Mouse (Mus musculus): ENCODE measurements around the gene Filip1l. TPM values are rescaled to one million over a fixed set of nuclear protein-coding genes. Genes with fewer than 3 reads are reported as not detected.
A peak's percentile ranks its signal among the peaks of the same experiment; 100 is the strongest.

Gene Filip1l
- total RNA-seq, 4 experiments from 2014 or later, result 25.5 to 36.2 (median 31.4) TPM

DNA sequence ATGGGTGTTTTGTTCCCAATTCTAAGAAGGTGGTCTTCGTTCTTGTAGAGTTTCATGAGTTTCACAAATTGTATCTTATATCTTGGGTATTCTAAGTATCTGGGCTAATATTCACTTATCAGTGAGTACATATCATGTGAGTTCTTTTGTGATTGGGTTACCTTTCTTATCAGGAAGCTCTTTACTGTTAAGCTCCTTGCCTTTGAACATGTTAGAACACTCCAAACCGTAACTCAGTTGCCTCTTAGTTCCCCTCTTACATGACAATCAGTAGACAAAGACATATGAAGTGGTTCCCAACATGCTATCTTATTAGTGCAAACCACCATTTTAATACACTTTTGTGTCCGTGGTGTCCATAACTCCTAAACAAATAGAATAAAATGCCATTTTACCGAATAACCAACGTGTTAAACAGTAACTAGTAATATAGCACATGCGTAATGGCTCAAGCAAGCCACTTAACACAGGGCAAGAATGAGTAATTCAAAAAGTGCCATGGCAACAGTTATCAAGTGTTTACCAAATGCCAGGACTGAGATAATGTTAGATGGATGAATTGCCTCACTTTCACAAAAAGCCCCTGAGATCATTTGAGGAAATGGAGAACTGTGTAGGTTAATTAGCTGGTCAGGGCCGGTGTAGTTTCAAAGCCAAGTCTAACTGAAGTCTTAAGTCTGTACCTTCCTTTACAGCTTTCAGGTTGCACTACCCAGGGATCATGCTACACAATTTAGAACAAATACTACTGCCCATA, 215.9 kb downstream of the Filip1l start:
- DNase-seq (ENCODE audit: low spot score), result no peak

DNA sequence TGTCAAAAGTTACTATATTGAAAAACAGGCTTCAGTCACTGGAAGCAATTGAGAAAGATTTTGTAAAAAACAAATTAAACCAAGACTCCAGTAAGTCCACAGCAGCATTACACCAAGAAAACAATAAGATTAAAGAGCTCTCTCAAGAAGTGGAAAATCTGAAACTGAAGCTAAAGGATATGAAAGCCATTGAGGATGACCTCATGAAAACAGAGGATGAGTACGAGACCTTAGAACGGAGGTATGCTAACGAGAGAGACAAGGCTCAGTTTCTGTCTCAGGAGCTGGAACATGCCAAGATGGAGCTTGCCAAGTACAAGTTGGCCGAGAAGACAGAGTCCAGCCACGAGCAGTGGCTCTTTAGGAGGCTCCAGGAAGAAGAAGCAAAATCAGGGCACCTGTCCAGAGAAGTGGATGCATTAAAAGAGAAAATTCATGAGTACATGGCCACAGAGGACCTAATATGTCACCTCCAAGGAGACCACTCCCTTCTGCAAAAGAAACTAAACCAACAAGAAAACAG, 218.0 kb downstream of the Filip1l start:
- no peak for DNase-seq (ENCODE audit: low spot score)

DNA sequence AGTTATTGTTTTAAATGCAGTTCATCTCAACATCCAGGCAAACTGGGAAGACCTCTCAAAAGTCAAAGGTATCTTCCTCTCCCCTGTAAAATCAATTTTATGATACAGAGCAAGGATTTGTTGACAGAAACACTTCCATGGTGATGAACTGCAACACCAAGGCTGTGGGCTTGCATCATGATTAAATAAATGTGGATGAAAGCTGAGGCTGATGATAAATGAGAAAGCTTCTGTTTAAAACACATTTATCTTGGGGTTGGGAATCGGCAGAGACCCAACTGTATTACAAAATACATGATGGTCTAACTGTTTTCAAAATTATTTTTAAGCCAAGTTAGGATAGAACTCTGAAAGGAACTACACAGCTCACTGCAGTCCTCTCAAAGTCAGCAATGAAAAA, 220.9 kb downstream of the Filip1l start:
- no peak for DNase-seq (ENCODE audit: low spot score)

DNA sequence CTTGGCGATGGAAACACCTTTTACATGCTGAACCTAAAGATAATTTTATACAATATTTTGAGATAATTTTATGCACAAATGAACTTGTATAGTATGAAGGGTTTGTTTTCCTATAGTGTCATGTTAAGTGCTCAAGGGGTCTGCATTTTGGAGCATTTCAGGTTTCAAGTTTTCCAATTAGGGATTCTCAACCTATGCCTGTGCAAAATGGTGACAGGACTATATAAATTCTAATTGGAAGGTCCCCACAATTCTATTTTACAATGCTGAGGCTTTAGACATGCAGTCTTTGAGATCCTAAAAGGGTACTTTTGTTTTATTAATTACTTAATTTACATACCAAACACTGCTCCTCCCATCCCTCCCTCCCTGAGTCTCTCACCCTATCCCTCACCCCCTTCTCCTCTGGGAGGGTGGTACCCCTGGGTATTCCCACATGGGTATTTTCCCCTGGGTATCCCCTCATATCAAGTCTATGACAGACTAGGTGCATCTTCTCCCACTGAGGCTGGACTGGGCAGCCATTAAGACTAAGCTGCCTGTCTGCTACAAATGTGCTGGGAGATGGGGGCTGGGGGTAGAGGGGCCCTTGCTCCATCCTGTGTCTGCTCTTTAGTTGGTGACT, 223.0 kb downstream of the Filip1l start:
- no peak for DNase-seq (ENCODE audit: low spot score)

DNA sequence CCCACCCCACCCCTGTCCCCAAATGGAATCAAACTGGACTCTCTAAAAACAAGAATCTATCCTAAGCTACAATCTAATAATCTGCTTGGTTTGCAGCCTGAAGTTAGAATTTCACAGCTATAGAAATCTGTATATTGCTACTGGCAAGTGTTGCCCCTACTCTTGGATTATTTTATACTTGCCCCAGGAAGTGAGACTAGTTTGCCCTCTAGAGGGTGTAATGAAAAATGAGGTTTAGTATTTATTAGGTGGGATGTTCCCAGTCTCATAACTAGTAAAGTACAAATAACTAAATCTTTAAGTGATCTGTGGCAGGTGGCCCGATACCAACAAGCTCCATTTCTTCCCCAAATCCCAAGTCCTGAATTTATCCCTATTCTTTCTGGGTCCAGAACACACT, 224.6 kb downstream of the Filip1l start:
- DNase-seq (ENCODE audit: low spot score), result no peak

DNA sequence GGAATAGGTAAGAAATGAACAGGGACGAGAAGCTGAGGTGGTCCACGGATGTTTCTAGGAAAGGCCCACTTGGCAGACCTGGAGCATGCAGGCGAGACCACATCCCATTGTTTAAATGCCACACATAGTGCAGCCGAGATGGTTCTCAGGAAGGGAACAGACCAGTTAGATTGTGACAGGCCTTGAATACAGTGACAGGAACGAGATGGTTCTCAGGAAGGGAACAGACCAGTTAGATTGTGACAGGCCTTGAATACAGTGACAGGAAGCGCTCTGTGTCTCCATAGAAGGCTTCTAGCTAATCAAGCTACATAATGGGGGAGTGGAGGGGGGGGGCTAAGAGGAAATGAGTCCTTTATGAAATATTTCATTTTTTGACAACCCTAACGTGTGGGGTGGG, 227.1 kb downstream of the Filip1l start:
- DNase-seq (ENCODE audit: low spot score), result no peak

DNA sequence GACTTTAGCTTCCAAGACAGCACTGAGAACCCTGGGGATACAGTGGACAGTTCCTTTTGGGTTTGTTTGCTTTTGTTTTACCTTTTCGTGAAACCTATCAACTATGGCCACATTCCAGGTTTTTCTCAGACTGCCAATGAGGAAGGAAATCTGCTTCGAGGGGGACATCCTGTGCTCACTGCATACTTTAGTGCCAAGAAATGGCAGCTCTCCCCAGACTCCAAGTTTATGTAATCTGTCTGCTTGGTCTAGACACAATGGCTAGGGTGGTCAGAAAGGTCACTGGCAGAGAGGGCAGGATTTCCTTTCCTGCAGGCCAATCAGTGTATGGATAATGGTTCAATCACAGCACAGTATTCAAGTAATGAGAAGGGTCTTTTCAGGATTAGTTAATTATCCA, 229.1 kb downstream of the Filip1l start:
- peak; percentile 52 for DNase-seq (ENCODE audit: low spot score)

DNA sequence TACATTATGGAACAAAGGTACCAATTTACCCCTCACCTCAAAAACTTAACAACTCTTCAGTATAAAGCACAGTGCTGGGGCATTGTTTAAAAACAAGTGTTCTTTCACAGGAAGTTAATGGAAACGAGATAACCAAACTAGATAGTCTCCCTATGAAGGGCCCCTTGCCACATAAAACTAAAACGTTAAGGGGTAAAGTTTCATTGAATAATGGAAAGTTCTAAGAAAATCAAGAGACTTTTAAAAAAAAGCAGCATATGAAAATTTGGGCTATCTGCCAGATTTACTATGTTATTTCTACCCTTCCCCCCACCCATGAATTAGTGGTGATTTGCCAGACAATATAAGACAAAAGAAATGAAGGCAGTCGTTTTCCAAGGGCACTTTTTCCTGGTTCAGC, 232.3 kb downstream of the Filip1l start:
- no peak for DNase-seq (ENCODE audit: low spot score)

DNA sequence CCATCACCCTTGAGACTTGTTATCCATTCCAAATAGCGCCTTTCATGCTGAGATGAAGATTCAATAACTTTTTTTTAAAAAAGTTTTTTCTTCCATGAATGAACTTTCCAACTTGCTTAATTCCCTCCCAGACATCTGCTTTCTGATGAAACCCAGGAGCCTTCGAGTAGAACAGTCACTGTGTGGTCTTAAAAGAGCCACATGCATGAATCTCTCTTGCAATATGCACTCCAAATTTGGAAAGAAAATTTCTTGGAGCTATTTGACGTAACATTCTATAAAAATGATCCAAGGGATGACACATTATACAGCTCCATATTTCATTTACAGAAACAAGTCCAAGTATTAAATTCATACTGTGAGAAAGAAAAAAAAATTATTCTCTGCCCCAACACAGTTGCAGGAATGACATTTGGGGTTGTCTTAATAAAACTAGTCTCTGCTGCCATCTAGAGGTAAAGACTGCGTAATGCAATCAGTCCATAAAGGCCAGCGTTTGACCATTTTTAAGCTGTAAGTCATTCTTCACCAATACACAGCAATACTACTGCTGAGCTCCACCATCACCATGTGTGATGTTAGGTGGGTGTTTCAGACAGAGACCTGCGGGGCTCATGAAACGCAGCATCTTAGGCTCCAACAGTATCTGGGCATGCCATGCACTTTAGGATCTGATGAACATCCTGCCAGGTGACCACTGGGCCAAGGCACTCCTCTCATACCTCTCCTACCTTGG, 240.7 kb downstream of the Filip1l start:
- DNase-seq (ENCODE audit: low spot score), result peak; percentile 73

DNA sequence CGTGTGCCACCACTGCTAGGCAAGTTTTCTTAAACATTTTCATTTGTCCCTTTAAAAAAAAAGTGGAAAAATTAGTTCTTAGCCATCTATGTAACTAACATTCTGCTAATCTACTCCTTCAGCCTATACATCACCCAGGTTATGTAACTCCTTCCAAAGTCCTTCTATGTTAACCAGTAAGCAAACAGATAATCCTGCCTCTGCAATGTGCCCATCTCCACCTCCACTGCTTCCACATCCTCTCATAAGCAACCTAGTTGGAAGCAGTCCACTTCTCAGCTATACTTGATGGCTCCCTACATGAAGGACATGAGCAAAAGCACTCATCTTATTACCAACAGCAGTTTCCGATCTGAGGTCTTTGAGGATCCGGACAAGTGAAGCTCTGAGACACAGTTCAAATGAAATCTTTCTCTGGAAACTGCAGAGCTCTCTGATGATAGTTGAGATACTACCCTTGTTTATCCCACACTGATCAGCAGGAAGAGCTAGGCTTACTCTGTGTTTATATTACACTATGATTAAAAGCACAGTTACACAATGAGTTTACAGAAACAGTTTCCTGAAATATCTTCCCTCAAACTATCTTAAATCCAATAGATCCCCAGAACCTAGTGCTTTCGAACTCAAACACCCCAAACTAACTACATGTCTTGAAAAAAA, 244.5 kb downstream of the Filip1l start:
- no peak for DNase-seq (ENCODE audit: low spot score)

DNA sequence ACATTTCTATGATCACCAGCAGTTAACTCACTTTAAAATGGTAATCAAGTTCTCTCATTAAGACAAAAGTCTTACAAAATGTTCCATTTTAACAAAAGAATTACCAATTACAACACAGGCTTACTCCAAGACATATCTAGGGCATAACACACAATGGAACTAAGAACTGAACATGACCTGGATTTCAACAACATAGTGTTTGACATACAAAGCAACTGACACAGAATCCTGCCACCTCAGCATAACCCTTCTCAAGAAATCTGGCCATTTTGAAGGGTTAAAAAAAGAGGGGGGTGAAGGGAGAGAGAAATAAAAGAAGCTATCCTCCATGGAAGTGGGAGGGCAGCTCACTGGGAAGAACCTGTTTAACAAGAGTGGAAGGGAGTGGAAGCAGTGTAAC, 248.1 kb downstream of the Filip1l start:
- DNase-seq (ENCODE audit: low spot score), result no peak

DNA sequence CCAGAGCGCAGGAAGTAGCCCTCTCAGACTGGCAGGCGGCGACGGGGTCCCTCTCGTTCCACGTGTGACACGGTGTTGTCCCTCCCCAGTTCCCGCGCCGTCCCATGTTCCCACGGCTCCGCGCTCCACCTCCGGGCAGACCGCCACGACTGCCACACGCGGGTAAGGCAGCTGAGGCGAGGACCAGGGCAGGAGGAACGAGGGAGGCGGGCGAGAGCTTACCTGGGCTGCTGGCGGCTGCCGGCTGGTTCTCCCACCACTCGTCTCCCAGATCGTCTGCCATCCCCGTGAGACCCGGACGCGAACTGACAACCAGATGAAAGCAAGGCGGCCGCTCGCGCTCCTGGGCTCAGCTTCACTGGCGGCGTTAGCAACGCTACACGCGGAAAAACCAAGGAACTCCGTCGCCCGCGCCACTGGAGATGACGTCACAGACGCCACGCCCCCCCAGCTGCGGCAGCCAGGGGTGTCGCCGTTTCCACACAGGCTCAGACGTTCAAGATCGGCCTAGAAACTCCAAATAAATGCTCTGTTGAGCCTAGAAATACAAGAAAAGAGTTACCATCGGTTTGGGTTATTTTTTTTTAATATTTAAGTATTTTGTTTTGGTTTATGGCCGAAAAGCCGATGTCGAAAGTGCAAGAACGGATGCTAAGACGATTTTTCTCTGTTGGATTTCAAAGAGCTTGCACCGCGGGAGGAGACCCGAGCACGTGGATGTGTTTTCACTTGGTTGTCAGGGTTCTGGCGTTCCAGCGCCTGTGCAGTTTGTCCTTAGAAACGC, 253.7 kb downstream of the Filip1l start, which contains the start of gene Cmss1:
Gene Cmss1, minus strand, starts transcription at position 421 of the 784 bp plus-strand sequence.
- peak; percentile 74 for DNase-seq (ENCODE audit: low spot score)

DNA sequence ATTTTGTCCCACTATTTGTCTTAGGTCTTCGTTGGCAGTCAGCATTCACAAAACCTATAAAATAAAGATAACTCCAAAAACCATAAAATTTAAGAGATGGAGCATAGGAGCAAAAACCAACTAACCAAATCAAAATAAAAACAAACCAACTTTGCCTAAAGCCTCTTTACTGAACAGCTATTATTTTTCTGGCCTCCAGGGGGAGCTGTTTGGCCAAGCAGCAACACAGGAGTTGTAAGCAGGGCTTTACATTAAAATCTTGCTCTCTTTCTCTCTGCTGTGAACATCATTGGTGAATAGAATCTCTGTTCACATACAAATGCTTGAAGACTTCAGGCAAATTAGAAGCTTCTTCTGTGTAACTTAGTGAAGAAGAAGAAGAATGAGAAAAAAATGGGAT, 258.9 kb downstream of the Filip1l start:
- DNase-seq (ENCODE audit: low spot score), result peak; percentile 31

Other genes starting within 250 kb of the Filip1l start
- gene Tomm70a, start 231.4 kb upstream of the Filip1l start, total RNA-seq (2022), result 10 to 100 TPM; 36.3 to 45.4 (median 41.1) TPM
- gene Nit2, start 185.8 kb upstream of the Filip1l start, total RNA-seq (2022), result 10 to 100 TPM; 25.8 to 33.3 (median 29.9) TPM
- 10 to 100 TPM; 21.8 to 26.5 (median 24.0) TPM for gene Tbc1d23, start 121.6 kb upstream of the Filip1l start, total RNA-seq (2022)
- not detected for gene Tmem30c, start 60.2 kb upstream of the Filip1l start, total RNA-seq (2022)